Mouse (Mus musculus): ENCODE results near the gene Ripor2.
A peak's percentile ranks its signal among the peaks of the same experiment; 100 is the strongest.
"Not testable (repeated sequence)": the region's sequence is repeated elsewhere in the genome, so short reads cannot be mapped to it uniquely, and the experiment has no call there.

Ripor2 gene

DNA sequence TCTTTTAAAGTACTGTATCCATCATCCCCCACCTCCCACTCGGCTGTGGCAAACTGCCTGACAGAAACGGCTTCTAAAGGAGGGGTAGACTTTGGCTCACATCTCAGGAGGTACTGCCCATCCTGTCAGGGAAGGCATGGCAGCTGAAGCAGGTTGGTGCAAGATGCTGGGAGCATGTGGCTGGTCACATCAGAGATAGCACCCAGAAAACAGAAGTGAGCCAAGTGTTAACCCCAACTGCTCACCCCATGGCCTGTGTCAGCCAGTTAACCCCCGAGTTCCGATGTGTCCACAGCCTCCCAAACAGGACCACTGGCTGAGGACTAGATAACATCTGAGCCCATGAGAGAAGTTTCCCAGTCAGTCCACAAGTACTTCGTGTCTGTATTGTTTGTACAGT is 133.6 kb downstream of the Ripor2 start:
- no peak for DNase-seq

GRCm38 (mm10) chr13:24716441-24716840 is 134.5 kb downstream of the Ripor2 start:
- no peak for DNase-seq

DNA sequence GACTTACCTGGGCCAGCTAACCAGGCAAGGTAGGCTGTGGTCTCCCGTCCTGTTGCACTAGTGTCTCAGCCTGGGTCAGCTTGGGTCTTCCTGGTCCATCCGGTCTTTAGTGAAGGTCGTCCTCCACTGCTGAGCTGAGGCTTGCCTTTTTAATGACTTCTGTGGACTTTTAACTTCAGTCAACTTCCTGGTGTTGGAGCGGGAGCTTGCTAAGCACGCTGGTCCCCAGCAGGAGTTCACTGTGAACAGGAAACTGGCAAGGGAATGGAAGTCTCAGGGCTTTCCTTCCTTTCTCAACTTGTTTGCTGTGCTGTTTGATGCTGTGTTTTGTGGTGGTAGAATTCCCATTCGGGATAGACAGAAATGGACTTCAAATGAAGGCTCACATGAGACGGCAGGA is 135.7 kb downstream of the Ripor2 start:
- DNase-seq: no peak

DNA sequence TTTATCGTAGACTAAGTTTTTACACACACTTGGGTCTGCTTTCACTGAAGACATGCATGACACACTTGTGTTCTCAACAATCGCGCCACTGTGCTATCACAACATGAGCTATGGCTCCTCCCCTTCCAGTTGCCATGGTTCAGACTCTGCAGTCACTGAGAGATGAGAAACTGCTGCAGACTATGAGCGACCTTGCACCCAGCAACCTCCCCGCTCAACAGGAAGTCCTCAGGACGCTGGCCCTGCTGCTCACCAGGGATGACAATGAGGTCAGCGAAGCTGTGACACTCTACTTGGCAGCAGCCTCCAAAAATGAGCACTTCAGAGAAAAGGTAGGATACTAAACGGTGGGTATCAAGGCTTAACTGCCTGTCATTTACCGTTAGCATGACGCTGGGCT is 139.5 kb downstream of the Ripor2 start:
- DNase-seq: no peak

DNA sequence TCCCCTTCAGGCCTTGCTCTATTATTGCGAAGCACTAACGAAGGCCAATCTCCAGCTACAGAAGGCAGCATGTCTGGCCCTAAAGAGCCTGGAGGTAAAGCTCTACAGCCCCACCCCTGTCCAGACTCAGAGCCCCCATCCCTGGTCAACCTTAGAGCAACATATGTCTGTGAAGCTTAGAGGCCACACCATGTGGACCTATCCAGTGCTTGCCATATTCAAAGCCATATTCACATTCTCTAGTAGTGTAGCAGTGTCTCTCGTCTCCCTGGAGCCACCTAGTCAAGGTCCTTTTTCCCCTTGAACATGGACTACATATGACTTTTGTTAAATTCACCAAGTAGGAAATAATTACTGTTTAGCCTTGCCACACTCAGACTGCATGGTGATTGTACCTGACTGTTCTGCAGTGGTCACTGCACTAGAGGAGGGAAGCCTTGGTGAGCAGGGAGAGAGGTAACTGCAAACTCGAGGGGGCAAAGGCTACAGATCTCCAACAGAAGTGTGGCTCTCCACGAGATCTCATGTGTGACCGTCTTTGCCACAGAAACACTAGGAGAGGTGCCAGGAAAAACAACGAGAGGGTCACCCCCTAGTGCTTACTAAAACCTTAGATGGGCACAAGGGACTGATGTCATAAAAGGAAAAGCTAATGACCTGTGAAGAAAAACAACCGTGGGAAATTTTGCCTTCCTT is 141.9 kb downstream of the Ripor2 start:
- no peak for DNase-seq

GRCm38 (mm10) chr13:24724395-24724759 is 142.4 kb downstream of the Ripor2 start:
- no peak for DNase-seq

- no peak for DNase-seq
These were observed 147.1 kb downstream of the Ripor2 start for GRCm38 (mm10) chr13:24729128-24729527.

- no peak for DNase-seq
These were observed 152.5 kb downstream of the Ripor2 start for GRCm38 (mm10) chr13:24734502-24734901.

DNA sequence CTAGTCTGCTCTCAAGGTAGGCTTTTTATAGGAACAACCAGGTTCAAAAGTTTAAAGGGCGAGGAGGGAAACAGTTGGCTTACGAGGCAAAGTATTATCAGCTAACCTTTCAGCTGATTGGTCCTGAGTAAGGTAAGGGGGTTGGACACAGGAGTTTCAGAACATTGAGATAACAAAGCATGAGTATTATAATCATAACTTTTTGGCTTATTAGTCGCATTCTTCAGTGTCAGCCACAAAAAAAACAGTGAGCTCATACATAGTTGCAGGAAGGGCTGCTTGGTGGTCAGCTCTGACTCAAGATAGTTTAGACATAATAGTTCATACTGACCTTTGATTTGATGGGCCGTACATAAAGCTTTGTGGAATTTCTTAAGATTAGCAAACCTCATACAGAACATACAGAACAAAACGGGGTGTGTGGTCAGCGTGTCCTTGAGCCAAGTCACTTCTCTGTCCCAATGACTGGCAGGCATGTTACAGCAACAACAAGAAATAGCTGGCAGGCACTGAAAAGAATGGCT is 153.7 kb downstream of the Ripor2 start:
- no peak for DNase-seq

- no peak for DNase-seq
These were observed 159.0 kb downstream of the Ripor2 start, which contains the start of gene Armh2 for GRCm38 (mm10) chr13:24741028-24741427. Gene Armh2, plus strand, starts transcription at chr13:24741232.

- DNase-seq: no peak
These were observed 165.8 kb downstream of the Ripor2 start for GRCm38 (mm10) chr13:24747823-24748222.

DNA sequence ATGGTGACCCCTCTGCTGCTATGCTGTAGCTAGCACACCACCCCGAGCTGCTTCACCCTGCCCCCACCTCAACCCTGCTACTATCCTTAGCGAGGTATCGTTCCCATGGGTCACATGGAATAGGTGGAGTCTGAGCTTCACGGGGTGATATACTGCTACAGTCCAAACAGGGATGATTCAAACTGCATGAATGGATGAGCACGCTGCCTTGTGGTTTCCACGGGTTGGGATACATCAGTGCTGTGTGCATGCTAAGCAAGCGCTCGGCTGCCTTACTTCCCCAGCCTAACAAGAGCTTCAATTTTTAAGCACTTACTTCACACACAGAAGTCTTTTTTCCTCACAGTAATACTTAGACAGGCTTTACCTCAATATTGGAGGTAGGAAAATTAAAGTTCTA is 168.8 kb downstream of the Ripor2 start:
- no peak for DNase-seq

GRCm38 (mm10) chr13:24751396-24751795 is 169.4 kb downstream of the Ripor2 start:
- peak; percentile 35 for DNase-seq

GRCm38 (mm10) chr13:24756756-24757155 is 174.8 kb downstream of the Ripor2 start:
- DNase-seq: no peak

DNA sequence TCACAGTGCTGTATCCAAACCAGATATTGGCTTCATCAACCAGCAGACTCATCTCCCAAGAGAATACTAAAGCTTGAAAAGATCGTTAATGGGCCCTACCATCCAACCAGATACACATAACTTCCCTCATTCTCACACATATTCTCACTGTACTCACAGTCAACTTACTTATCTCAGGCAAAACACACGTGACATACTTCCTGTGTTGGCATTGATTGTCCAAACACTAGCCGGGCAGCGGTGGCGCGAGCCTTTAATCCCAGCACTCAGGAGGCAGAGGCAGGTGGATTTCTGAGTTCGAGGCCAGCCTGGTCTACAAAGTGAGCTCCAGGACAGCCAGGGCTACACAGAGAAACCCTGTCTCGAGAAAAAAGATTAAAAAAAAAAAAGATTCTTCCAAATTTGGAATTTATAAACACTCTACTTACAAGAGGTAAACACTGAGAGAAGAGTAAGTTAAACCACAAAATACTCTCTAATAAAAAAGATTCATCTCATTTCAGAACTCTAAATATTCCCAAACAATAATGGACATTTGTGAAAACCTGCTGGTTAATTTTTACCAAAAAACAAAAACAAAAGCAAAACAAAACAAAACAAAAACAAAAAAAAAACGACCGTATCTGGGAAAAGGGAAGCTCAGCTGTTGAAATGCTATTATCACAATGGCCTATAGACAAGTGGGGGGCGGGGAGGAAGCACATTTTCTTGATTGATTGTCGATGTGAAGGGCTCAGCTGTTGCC is 176.0 kb downstream of the Ripor2 start:
- no peak for DNase-seq

DNA sequence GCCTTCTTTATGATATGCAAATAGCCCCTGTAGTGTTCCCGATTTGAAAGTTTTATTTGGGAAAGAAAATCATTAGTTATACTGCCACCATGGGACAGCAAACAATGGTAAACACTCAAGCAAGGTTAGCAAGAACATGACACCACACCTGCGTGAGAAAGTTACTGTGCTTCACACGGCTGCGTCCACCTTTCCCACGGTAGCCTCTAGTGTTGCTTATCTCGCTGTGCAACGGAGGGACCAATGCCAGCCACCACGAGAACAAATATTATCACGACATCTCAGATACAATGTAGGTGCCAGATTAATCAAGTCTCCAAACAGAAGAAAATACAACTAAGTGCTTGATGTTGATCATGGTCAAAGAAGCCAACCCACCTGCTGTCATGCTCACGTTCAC is 177.5 kb downstream of the Ripor2 start:
- no peak for DNase-seq

GRCm38 (mm10) chr13:24760351-24760870 is 178.4 kb downstream of the Ripor2 start:
- no peak for DNase-seq

DNA sequence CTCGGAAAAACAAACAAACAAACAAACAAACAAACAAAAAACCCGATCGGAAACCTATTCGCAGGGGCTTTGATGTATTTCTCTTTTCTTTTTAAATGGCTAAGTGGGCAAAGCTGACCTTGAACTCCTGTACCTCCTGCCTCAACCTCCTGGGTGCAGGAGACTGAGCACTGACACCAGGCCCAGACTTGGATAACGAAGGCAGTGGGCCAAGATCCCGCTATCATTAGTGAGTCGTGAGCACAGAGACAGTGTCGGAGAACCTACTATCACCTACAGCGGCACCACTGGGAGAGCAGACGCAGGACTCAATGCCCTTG is 179.1 kb downstream of the Ripor2 start:
- no peak for DNase-seq

DNA sequence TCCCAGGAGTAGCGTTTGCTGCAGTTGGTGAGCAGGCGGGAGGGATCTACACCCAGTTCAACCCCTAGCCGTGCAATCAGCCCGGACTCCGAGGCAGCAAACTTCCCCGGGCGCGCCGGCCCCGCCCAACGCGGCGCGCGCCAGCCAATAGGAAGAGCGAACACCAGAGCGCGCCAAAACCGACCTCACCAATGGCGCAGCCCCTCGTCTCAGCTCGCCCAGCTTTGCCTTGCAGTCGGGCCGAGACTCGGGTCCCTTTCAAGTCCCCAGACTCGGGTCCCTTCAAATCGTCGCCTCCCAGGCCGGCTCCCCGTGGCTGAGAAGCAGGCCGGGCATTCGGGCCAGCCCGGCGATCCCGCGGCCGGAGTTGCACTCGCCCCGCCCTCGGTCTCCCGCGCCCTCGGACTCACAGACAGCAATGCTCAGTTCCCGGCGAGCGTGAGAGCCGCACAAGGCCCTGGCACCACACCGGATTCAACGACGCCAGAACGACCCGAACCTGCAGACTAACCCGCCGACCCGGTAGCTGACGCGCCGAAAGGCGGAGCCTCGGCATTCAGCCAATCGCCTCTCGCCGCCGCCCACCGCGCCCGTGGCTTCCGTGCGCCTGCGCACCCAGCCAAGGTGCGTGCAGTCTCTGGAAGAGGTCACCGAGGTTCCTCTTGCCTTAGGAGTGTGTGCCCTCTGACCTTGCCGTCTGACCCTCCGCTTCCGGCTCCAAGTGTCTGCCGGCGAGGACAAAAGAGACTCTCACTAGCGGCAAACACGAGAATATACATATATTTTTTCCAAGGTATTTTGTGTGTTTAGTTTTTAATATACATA is 179.6 kb downstream of the Ripor2 start, which contains the start of gene Gmnn:
Gmnn (minus strand) TSS at position 521 of the 825 bp plus-strand sequence.
- peak; percentile 89 for DNase-seq

DNA sequence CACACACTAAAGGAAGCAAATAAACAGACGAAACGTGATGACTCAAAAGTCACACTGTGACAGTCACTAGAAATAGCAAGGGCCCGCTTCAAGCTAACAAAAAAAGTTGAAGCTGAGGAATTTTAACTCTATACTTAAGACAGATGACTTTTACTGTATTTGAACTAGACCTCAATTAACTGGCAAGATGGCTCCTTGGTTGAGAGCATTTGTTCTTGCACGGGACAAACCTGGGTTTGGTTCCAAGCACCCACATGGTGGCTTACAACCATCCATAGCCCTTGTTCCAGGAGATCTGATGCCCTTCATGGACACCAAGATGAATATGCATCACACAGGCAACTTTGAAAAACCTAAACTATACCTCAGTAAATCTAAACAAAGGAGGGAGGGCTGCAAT is 180.3 kb downstream of the Ripor2 start:
- DNase-seq: no peak

DNA sequence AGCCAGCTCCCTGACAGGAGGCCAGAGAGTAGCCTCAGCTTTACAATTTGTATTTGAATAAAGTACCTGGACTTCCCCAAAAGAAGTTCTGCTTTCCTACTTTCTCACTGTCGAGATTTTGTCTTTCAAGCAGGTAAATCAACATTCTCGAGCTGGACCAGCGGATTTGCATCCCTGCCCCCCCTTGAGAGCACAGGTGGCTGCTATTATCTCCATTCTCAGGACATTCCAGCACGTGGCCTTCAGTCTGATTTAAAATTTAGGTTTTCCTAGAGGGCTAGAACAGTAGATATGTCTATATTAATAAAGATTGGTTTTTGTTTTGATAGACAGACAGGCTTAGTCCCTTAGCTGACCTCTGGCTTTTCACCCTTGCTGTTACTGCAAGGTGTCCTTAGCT is 185.8 kb downstream of the Ripor2 start:
- not testable (repeated sequence) for DNase-seq

GRCm38 (mm10) chr13:24771482-24771881 is 189.5 kb downstream of the Ripor2 start:
- not testable (repeated sequence) for DNase-seq

Data from right cerebral cortex, adult 18-20 months (tissue).